Mouse (Mus musculus): ENCODE results near the gene Mrpl39. TPM values are rescaled to one million over a fixed set of nuclear protein-coding genes. Genes with fewer than 3 reads are reported as not detected.
A peak's percentile ranks its signal among the peaks of the same experiment; 100 is the strongest.

Mrpl39 gene
- polyA plus RNA-seq, 1 experiment from 2014 or later = 49.4 TPM

MicroRNAs within 50 kb of the gene (microRNA counts, 519-probe panel; counts per million panel counts)
- microRNA mmu-miR-155 = 2,225 counts per million, percentile 52 among the panel's probes with 10 or more counts

Small RNAs within 50 kb of the gene (microRNA-seq; reads per million reads assigned to microRNA genes)
- gene Mir155 = 72.2 reads per million, percentile 44 among the genes with 10 or more reads in this experiment

Other genes starting within 250 kb of the Mrpl39 start
- not detected in 2 replicates for gene A730009L09Rik, start 220.6 kb downstream of the Mrpl39 start, polyA plus RNA-seq (2015; fragmentation: Nextera tagmentation; extraction: Ambion mirVana)
- 4.8 and 5.5 TPM in 2 replicates for gene Jam2, start 38.4 kb upstream of the Mrpl39 start, polyA plus RNA-seq (2015; fragmentation: Nextera tagmentation; extraction: Ambion mirVana)
- gene Gabpa, start 99.2 kb upstream of the Mrpl39 start, polyA plus RNA-seq (2015; fragmentation: Nextera tagmentation; extraction: Ambion mirVana) = 24.3 and 25.1 TPM in 2 replicates
- 1,127 and 1,131 TPM in 2 replicates for gene Atp5j, start 99.9 kb upstream of the Mrpl39 start, polyA plus RNA-seq (2015; fragmentation: Nextera tagmentation; extraction: Ambion mirVana)